Mouse (Mus musculus): ENCODE measurements at regions not wholly inside any gene's neighbourhood (a gene's known extent, or its start where the extent isn't known, plus 50 kb on each side); places are given as distances from the start of the nearest gene placed in this dataset.

GRCm38 (mm10) chr8:35912264-35912663 lies 146.7 kb downstream of the Gm19410 start:
- TF ChIP-seq CTCF (IDR thresholded peaks at IDR 0.05; ENCODE audit: control insufficient read depth, insufficient read depth, insufficient read length) (no peak), MYOD1 (IDR thresholded peaks at IDR 0.05; ENCODE audit: control insufficient read depth, insufficient read length, low read depth) (no peak), CEBPB (IDR thresholded peaks at IDR 0.05; ENCODE audit: low read depth) (no peak)
